Mouse (Mus musculus) kidney, adult 2 months (tissue): ENCODE data around the gene Zbtb48. TPM values are rescaled to one million over a fixed set of nuclear protein-coding genes. Genes with fewer than 3 reads are reported as not detected.

Source experiments
- DNase-seq: peaks from one replicate; pipeline ENCODE4 v3.0.0; 2021
- H3K27ac ChIP-seq: fragments of 200-500 bp; 2 replicates; pipeline ENCODE4 v1.5.1; 2012; ENCODE audit warnings: low read depth, low read length, control low read depth, inconsistent platforms; ENCODE audit not compliant: insufficient read depth
- H3K27me3 ChIP-seq: fragments of 200-500 bp; replicated peaks from 2 replicates; pipeline ENCODE4 v1.6.1; 2012; ENCODE audit warnings: mild to moderate bottlenecking, moderate library complexity, low read length, inconsistent platforms; ENCODE audit not compliant: control insufficient read depth, insufficient read depth
- H3K36me3 ChIP-seq: fragments of 200-500 bp; 2 replicates; pipeline ENCODE4 v1.6.1; 2012; ENCODE audit warnings: mild to moderate bottlenecking, moderate library complexity, low read length, inconsistent platforms; ENCODE audit not compliant: control insufficient read depth, insufficient read depth
- H3K4me1 ChIP-seq: fragments of 200-500 bp; 2 replicates; pipeline ENCODE4 v1.6.1; 2011; ENCODE audit warnings: low read length; ENCODE audit not compliant: control insufficient read depth, insufficient read depth
- H3K4me3 ChIP-seq: fragments of 200-500 bp; 2 replicates; pipeline ENCODE4 v1.5.1; 2011; ENCODE audit warnings: mild to moderate bottlenecking, low read depth, low read length, control low read depth; ENCODE audit not compliant: insufficient read depth
- CTCF ChIP-seq: fragments of 200-500 bp; conservative IDR thresholded peaks from 2 replicates; pipeline ENCODE4 v1.5.1; 2011; ENCODE audit warnings: low read depth, mild to moderate bottlenecking, control low read depth, low read length, moderate library complexity, mixed read lengths; ENCODE audit not compliant: insufficient read depth, insufficient read length
- POLR2A ChIP-seq: fragments of 200-500 bp; IDR thresholded peaks from one replicate; pipeline ENCODE4 v1.6.1; 2011; ENCODE audit warnings: low read depth, low read length, control low read depth
- WGBS: fragments of 180-500 bp; shearing (Covaris S2); methylation state at CpG from one replicate; pipeline ENCODE4 v1.1.7; 2018; 5-methylcytosine and 5-hydroxymethylcytosine counted together
- polyA plus RNA-seq: library from polyadenylated mRNA; depleted of rRNA; stranded (reverse); fragments of >200 nt; gene quantifications from 2 replicates; pipeline ENCODE4 v1.2.3, GENCODE M21; 2012; rRNA removed

Gene Zbtb48
- polyA plus RNA-seq = 11.0 and 13.8 TPM in 2 replicates

DNA sequence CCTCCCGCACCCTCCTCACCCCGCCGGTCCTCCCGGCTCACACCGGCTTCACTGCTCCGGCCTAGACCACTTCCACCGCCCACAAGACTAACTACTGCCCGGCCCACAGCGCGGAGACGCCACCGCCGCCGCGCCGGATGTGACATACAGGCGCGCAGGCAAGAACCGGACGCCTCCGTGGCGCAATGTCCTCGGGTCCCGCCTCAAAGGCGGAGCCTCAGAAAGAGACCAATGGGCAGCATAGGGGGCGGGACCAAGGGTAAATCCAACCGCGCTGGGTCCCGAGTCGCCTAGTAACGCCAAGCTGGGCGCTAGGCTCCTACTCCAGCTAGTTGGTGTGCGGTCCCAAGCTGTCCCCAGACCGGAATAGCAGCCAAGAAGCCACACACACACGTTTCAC is at the start of gene Zbtb48:
Gene Zbtb48 (minus strand): TSS at position 148 of the 400 bp plus-strand sequence.
- DNase-seq = peak; percentile 99
- under 1% methylated on average over 35 of the region's 35 CpGs for WGBS
- H3K36me3 ChIP-seq = no peaks in the 10 kb centered on the region
- H3K4me3 ChIP-seq = peak within 1 kb of the TSS; percentile 66
- peaks cover 6% of the 10 kb centered on the region; the same call in 1 of the 2 replicates for H3K4me1 ChIP-seq
- H3K27me3 ChIP-seq = no peaks in the 10 kb centered on the region
- H3K27ac ChIP-seq = peak within 1 kb of the TSS; percentile 19
- no peak for TF ChIP-seq POLR2A
- TF ChIP-seq CTCF = no peak

DNA sequence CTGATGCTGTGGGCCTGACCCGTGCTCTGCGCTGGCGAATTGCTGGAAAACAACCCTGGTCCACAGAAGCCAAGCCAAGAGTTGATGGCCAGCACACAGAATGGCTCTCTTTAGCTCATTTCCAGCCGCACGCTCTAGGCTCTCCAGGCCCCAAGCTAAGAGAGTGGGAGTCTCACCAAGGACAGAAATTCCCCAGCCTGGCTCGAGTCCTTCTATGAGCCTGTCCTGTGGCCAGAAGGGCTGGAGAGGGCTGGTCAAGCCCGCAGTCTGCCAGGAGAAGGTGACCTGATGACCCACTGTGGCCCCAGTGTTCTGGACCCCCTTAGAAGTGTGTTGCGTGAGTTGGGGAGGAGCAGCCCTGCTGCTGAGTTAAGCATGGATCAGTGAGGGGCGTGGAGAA is 49.7 kb upstream of the Zbtb48 start:
- H3K27me3 ChIP-seq = no peaks in the 10 kb centered on the region
- DNase-seq = no peak
- H3K27ac ChIP-seq = no peak overlapping the region
- WGBS = 93% methylated on average over 9 of the region's 9 CpGs
- no peaks in the 10 kb centered on the region for H3K4me1 ChIP-seq
- TF ChIP-seq POLR2A = no peak
- no peak for TF ChIP-seq CTCF
- no peaks in the 10 kb centered on the region for H3K36me3 ChIP-seq
- H3K4me3 ChIP-seq = no peak overlapping the region

DNA sequence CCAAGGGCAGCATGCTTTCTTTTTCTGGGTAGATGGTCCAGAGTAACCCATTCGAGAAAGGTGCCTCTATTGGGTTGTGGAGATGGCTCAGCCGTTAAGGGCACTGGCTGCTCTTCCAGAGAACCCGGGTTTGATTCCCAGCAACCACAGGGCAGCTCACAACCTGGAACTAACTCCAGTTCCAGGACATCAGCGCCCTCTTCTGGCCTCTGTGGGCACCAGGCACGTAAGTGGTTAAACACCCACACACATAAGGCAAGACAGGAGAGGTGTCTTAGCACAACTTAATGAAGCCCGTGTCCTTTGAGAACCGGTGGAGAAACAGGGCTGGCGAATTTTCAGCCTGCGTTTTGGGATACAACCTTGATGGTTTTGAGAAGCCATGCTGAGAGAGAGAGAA is 47.1 kb upstream of the Zbtb48 start:
- Histone ChIP-seq H3K27me3 (no peaks in the 10 kb centered on the region), H3K36me3 (no peaks in the 10 kb centered on the region), H3K27ac (no peak overlapping the region), H3K4me1 (no peaks in the 10 kb centered on the region; the same call in 1 of the 2 replicates), H3K4me3 (no peak overlapping the region)
- no peak for TF ChIP-seq POLR2A
- no peak for TF ChIP-seq CTCF
- WGBS = 91% methylated on average over 9 of the region's 9 CpGs
- no peak for DNase-seq

DNA sequence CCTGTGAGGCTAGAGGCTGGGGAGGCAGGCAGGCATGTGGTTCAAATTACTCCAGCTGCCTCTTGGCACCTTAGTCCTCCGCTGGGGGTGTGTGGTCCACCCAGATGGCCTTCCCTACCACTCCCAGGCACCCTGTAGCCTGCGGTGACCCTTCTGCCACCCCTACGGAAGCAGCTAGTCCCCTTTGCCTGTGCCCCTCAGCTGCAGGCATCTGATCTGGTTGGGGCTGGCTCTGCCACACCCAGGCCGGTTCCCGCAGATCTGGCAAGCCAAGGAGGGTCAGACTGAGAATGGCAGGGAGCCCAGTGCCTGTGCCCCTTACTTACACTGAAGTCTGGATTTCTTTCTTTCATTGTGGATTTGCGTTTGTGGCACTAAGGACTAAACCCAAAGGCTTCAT is 46.2 kb upstream of the Zbtb48 start:
- Histone ChIP-seq H3K4me1 (no peaks in the 10 kb centered on the region; the same call in 1 of the 2 replicates), H3K27me3 (no peaks in the 10 kb centered on the region), H3K27ac (no peak overlapping the region), H3K4me3 (no peak overlapping the region), H3K36me3 (no peaks in the 10 kb centered on the region)
- no peak for DNase-seq
- TF ChIP-seq CTCF (no peak), POLR2A (no peak)
- 64% methylated on average over 6 of the region's 6 CpGs for WGBS

DNA sequence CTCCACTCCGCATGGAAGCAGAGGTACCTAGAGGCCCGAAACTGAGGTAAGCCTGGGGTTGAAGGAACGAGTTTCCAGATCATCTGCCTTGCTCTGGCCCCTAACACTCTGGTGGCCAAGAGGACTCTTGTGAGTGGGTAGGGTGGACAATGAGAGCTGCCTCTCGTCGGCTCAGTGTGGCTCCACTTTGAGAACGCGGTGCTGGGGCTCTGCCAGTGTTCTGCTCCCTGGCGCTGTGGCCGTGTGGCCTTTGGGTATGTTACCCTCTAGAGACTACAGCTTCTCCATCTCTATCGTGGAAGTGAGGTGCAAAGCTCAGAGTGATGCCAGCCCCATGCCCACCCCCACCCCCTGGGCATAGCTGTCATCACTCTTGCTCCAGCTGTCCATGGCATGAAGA is 45.2 kb upstream of the Zbtb48 start:
- WGBS = 54% methylated on average over 10 of the region's 10 CpGs
- no peak for DNase-seq
- H3K4me1 ChIP-seq = no peaks in the 10 kb centered on the region; the same call in 1 of the 2 replicates
- no peak overlapping the region for H3K27ac ChIP-seq
- H3K4me3 ChIP-seq = no peak overlapping the region
- no peaks in the 10 kb centered on the region for H3K27me3 ChIP-seq
- no peaks in the 10 kb centered on the region for H3K36me3 ChIP-seq
- no peak for TF ChIP-seq CTCF
- no peak for TF ChIP-seq POLR2A

DNA sequence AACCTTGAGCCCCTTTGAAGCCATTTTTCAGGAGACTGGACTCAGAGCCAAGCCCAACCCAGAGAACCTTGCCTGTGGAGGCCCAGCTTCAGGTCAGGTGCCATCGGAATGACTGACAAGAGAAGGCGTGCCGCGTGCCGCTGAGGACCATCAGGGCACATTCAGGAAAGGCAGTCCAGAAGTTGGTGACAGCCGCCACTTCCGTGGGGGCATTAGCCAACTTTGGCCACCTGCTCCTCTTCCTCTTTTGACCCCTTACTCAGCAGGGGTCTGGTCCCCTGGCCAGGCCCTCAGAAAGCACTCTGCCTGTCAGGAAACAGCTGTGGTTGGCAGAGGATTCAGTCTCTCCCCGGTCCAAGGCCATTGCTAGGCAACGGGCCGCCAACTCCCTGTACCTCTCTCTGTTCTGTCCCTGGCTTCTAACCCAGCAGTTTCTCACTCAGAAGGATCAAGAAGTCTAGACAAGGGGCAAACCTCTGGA is 44.7 kb upstream of the Zbtb48 start, which contains the start of gene Plekhg5:
Gene Plekhg5 (plus strand): TSS at position 378 of the 481 bp plus-strand sequence.
- TF ChIP-seq POLR2A = no peak
- no peak for TF ChIP-seq CTCF
- DNase-seq = no peak
- Histone ChIP-seq H3K36me3 (no peaks in the 10 kb centered on the region), H3K27me3 (no peaks in the 10 kb centered on the region), H3K4me1 (no peaks in the 10 kb centered on the region; the same call in 1 of the 2 replicates), H3K27ac (no peak within 1 kb of the TSS), H3K4me3 (no peak within 1 kb of the TSS)
- 45% methylated on average over 10 of the region's 10 CpGs for WGBS

DNA sequence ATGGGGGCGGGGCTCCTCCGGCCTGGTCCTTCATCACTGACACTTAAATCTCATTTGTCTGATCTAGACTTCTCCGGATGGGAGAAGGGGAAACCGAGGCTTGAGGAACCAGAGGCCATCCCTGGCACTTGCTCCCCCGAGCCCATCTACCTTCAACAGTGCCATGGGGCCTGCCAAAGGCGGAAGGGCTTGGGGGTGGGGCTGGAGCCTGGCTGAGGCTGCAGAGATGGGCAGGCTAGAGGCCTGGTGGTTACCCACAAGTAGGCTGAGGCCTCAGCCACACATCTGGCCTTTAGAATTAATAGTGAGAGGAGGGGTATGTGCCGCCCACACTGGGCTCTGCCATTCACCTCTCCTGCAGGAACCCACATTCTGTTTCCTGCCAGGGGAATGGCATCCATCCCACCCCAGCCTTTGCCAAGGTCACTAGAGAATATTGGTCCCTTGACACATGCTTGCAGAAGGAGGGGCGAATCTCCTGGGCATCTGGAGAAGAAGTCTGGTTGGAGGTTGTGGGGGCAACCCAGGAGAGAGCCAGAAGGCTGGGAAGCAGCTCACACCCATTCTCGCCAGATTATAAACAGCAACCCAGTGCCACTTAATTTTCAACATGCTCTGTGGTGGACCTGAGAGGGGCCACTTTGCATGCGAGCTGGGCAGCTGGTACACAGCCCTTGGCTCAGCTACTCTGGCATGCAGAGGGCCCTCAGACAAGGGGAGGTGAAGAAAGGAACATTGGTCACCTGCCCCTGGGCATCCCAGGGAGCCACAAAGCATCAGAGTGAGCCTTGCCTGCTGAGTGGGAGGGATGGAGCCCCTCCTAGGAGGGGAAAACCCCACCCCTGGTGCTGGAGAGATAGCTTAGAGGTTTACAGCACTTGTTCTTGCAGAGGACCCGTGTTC is 43.3 kb upstream of the Zbtb48 start:
- no peaks in the 10 kb centered on the region for H3K27me3 ChIP-seq
- no peak for TF ChIP-seq CTCF
- no peak for TF ChIP-seq POLR2A
- no peak overlapping the region for H3K27ac ChIP-seq

More for the DNA sequence above, 43.3 kb upstream of the Zbtb48 start:
- H3K4me3 ChIP-seq = no peak overlapping the region
- WGBS = 79% methylated on average over 11 of the region's 11 CpGs
- no peaks in the 10 kb centered on the region for H3K36me3 ChIP-seq
- no peaks in the 10 kb centered on the region; the same call in 1 of the 2 replicates for H3K4me1 ChIP-seq
- DNase-seq = no peak
